Mouse (Mus musculus) T-cell, adult 2 months (primary cell): ENCODE measurements around the gene Olfr1383.
"Not testable (repeated sequence)": the region's sequence is repeated elsewhere in the genome, so short reads cannot be mapped to it uniquely, and the experiment has no call there.

ENCODE experiments used
- DNase-seq: peaks from one replicate; pipeline ENCODE4 v3.0.0; 2022; ENCODE audit warnings: low spot score

Olfr1383 gene

GRCm38 (mm10) chr11:49519348-49519747 lies at the start of gene Olfr1383:
TSS of gene Olfr1383 (plus strand) at chr11:49519648.
- DNase-seq, result no peak

- no peak for DNase-seq
Measured at GRCm38 (mm10) chr11:49485973-49486372, 33.5 kb upstream of the Olfr1383 start.

- DNase-seq, result not testable (repeated sequence)
Measured at GRCm38 (mm10) chr11:49488770-49489169, 30.7 kb upstream of the Olfr1383 start, which contains the start of gene Olfr1385. TSS of gene Olfr1385 (plus strand) at chr11:49489070.

GRCm38 (mm10) chr11:49518086-49518485 lies 1.4 kb upstream of the Olfr1383 start:
- DNase-seq, result no peak

GRCm38 (mm10) chr11:49527947-49528346 lies 8.5 kb downstream of the Olfr1383 start, which contains the start of gene Olfr1382:
TSS of gene Olfr1382 (plus strand) at chr11:49528247.
- no peak for DNase-seq

GRCm38 (mm10) chr11:49532761-49533160 lies 13.3 kb downstream of the Olfr1383 start:
- DNase-seq, result no peak

GRCm38 (mm10) chr11:49536631-49537030 lies 17.2 kb downstream of the Olfr1383 start:
- DNase-seq, result not testable (repeated sequence)

- not testable (repeated sequence) for DNase-seq
Measured at GRCm38 (mm10) chr11:49543149-49543548, 23.7 kb downstream of the Olfr1383 start, which contains the start of gene Olfr1381. TSS of gene Olfr1381 (plus strand) at chr11:49543449.

GRCm38 (mm10) chr11:49554033-49554432 lies 34.6 kb downstream of the Olfr1383 start:
- not testable (repeated sequence) for DNase-seq

- DNase-seq, result not testable (repeated sequence)
Measured at GRCm38 (mm10) chr11:49556578-49556977, 37.1 kb downstream of the Olfr1383 start, which contains the start of gene Olfr1380. TSS of gene Olfr1380 (plus strand) at chr11:49556878.

GRCm38 (mm10) chr11:49575054-49575453 lies 55.6 kb downstream of the Olfr1383 start:
- DNase-seq, result not testable (repeated sequence)
